Mouse (Mus musculus) neural tube, embryonic 15.5 days (tissue): ENCODE data around the gene Pmfbp1. TPM values are rescaled to one million over a fixed set of nuclear protein-coding genes. Genes with fewer than 3 reads are reported as not detected.
A peak's percentile ranks its signal among the peaks of the same experiment; 100 is the strongest.
"Not testable (repeated sequence)": the region's sequence is repeated elsewhere in the genome, so short reads cannot be mapped to it uniquely, and the experiment has no call there.

ENCODE experiments used
- ATAC-seq: fragments of 200-750 bp; cut with Nextera tagmentation; 2 replicates; pipeline ENCODE4 v1.8.0; 2017; ENCODE audit warnings: mild to moderate bottlenecking, moderate TSS enrichment, moderate library complexity; ENCODE audit not compliant: low FRiP score
- H3K27ac ChIP-seq: fragments of 300-500 bp; sonication (generic); replicated peaks from 2 replicates; pipeline ENCODE4 v1.5.1; 2015; ENCODE audit warnings: mild to moderate bottlenecking, inconsistent platforms
- H3K27me3 ChIP-seq: fragments of 300-500 bp; sonication (generic); replicated peaks from 2 replicates; pipeline ENCODE4 v1.6.1; 2015; ENCODE audit warnings: inconsistent platforms
- H3K36me3 ChIP-seq: fragments of 300-500 bp; sonication (generic); 2 replicates; pipeline ENCODE4 v1.6.1; 2015; ENCODE audit warnings: inconsistent platforms
- H3K4me1 ChIP-seq: fragments of 300-500 bp; sonication (generic); 2 replicates; pipeline ENCODE4 v1.6.1; 2015; ENCODE audit warnings: inconsistent platforms
- H3K4me2 ChIP-seq: fragments of 300-500 bp; sonication (generic); 2 replicates; pipeline ENCODE4 v1.6.1; 2015; ENCODE audit warnings: inconsistent platforms, mild to moderate bottlenecking, moderate library complexity
- H3K4me3 ChIP-seq: fragments of 300-500 bp; sonication (generic); replicated peaks from 2 replicates; pipeline ENCODE4 v1.5.1; 2015; ENCODE audit warnings: mild to moderate bottlenecking, inconsistent platforms
- H3K9ac ChIP-seq: fragments of 300-500 bp; sonication (generic); replicated peaks from 2 replicates; pipeline ENCODE4 v1.6.1; 2015; ENCODE audit warnings: mild to moderate bottlenecking, inconsistent platforms
- H3K9me3 ChIP-seq: fragments of 300-500 bp; sonication (generic); replicated peaks from 2 replicates; pipeline ENCODE4 v1.6.1; 2016; ENCODE audit warnings: inconsistent platforms
- WGBS: fragments of 180-500 bp; shearing (Covaris S2); methylation state at CpG from one replicate; pipeline ENCODE4 v1.1.7; 2015; ENCODE audit warnings: mixed read lengths; 5-methylcytosine and 5-hydroxymethylcytosine counted together
- polyA plus RNA-seq: library from polyadenylated mRNA; unstranded; fragments of >200 nt; fragmentation: Nextera tagmentation; extraction: Ambion mirVana; gene quantifications from 2 replicates; pipeline ENCODE4 v1.2.1, GENCODE M21; 2015

Gene Pmfbp1
- 1.0 and 1.5 TPM in 2 replicates for polyA plus RNA-seq

DNA sequence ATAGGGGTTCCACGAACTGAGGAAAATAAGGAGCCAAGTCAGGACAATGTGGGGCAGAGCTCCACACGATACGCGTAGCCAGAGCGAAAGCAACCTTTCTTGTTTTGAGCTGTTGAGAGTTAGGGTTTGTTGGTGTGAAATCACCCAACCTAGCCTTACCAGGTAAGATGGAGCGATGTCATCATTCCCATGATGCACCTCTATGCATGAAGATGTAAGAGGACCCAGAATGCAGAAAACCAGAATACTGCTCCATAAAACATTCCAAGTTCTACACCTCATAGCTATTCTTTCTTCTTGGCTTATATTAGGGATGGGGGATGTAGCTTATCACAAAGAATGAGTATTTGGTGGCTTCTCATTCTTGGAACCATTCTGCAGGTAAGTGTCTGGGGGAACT lies at the start of gene Pmfbp1:
Pmfbp1 (plus strand) TSS at position 301 of the 400 bp plus-strand sequence.
- no peak for ATAC-seq
- Histone ChIP-seq H3K27ac (no peak within 1 kb of the TSS), H3K4me2 (no peak within 1 kb of the TSS), H3K36me3 (no peaks in the 10 kb centered on the region), H3K9ac (no peak within 1 kb of the TSS), H3K9me3 (no peaks in the 10 kb centered on the region), H3K27me3 (no peaks in the 10 kb centered on the region), H3K4me1 (peaks cover 5% of the 10 kb centered on the region; the same call in 1 of the 2 replicates), H3K4me3 (no peak within 1 kb of the TSS)
- WGBS = 94% methylated on average over 6 of the region's 6 CpGs

DNA sequence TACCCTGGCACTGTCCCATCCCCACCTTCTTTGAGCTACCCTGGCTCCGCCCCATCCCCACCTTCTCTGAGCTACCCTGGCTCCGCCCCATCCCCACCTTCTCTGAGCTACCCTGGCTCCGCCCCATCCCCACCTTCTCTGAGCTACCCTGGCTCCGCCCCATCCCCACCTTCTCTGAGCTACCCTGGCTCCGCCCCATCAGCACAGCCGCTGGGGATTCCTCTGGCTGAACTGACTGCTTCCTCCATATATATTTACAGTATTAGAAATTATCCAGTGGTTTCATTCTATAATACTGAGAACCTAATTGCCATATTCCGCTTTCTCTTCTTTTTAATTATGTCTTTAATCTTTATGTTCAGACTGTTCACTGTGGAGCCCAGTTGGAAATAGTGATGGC lies 46.9 kb upstream of the Pmfbp1 start:
- H3K4me1 ChIP-seq, H3K36me3 ChIP-seq, H3K27ac ChIP-seq, H3K4me2 ChIP-seq, H3K27me3 ChIP-seq, ATAC-seq, H3K9ac ChIP-seq, H3K9me3 ChIP-seq, H3K4me3 ChIP-seq: not testable (repeated sequence)
- 25% methylated on average over 7 of the region's 7 CpGs for WGBS

GRCm38 (mm10) chr8:109451000-109451399 lies 42.8 kb upstream of the Pmfbp1 start:
- Histone ChIP-seq H3K9me3 (no peaks in the 10 kb centered on the region), H3K27ac (no peak overlapping the region), H3K36me3 (no peaks in the 10 kb centered on the region), H3K4me1 (peaks cover 2% of the 10 kb centered on the region; the same call in 1 of the 2 replicates), H3K27me3 (no peaks in the 10 kb centered on the region), H3K4me3 (no peak overlapping the region), H3K9ac (no peak overlapping the region), H3K4me2 (no peak overlapping the region)
- ATAC-seq = no peak
- 38% methylated on average over 7 of the region's 7 CpGs for WGBS

GRCm38 (mm10) chr8:109455113-109455512 lies 38.7 kb upstream of the Pmfbp1 start:
- H3K27ac ChIP-seq = no peak overlapping the region
- no peak overlapping the region for H3K4me2 ChIP-seq
- H3K27me3 ChIP-seq = no peaks in the 10 kb centered on the region
- H3K4me1 ChIP-seq = peaks cover 2% of the 10 kb centered on the region; the same call in 1 of the 2 replicates
- no peaks in the 10 kb centered on the region for H3K9me3 ChIP-seq
- no peak overlapping the region for H3K4me3 ChIP-seq
- no peaks in the 10 kb centered on the region for H3K36me3 ChIP-seq
- WGBS = 70% methylated on average over 2 of the region's 2 CpGs
- H3K9ac ChIP-seq = no peak overlapping the region
- no peak for ATAC-seq

- H3K4me2 ChIP-seq = no peak overlapping the region
- ATAC-seq = no peak
- no peaks in the 10 kb centered on the region for H3K9me3 ChIP-seq
- no peaks in the 10 kb centered on the region for H3K4me1 ChIP-seq
- no peaks in the 10 kb centered on the region for H3K36me3 ChIP-seq
- H3K9ac ChIP-seq = no peak overlapping the region
- no peak overlapping the region for H3K4me3 ChIP-seq
- no peak overlapping the region for H3K27ac ChIP-seq
- 46% methylated on average over 8 of the region's 8 CpGs for WGBS
- H3K27me3 ChIP-seq = no peaks in the 10 kb centered on the region
Measured at GRCm38 (mm10) chr8:109457387-109457786, 36.4 kb upstream of the Pmfbp1 start.

GRCm38 (mm10) chr8:109458580-109458979 lies 35.2 kb upstream of the Pmfbp1 start:
- Histone ChIP-seq H3K27me3 (no peaks in the 10 kb centered on the region), H3K27ac (0 out of 2 replicates have a peak overlapping the region, but pooled peaks have one; percentile 20), H3K4me2 (peak overlapping the region; percentile 29), H3K9me3 (no peaks in the 10 kb centered on the region), H3K9ac (no peak overlapping the region), H3K4me1 (peaks cover 7% of the 10 kb centered on the region), H3K36me3 (no peaks in the 10 kb centered on the region), H3K4me3 (no peak overlapping the region)
- WGBS = 58% methylated on average over 12 of the region's 12 CpGs
- ATAC-seq = no peak

DNA sequence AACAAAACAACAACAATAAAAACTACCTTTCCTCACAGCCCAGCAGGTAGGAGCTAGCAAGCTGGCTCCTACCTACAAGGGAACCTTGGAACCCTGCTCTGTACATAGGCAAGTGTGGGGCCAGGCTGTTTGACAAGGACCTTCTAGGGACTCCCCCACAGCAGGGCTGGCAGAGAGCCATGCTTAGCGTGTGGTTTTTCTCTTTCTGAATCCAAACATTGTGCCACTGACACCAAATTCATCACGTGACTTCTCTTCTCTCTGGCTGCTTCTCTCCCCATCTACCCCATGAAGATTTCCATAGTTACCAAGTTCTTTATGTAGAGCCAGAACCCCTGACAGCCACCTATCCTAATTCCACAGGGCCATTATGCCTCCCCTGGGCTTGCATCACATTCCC lies 30.8 kb upstream of the Pmfbp1 start:
- no peak overlapping the region for H3K4me3 ChIP-seq
- 28% methylated on average over 2 of the region's 2 CpGs for whole genome bisulfite sequencing
- H3K36me3 ChIP-seq = no peaks in the 10 kb centered on the region
- peak overlapping the region; percentile 87 for H3K27ac ChIP-seq
- no peak for ATAC-seq
- H3K9me3 ChIP-seq = no peaks in the 10 kb centered on the region
- H3K4me2 ChIP-seq = no peak overlapping the region
- H3K4me1 ChIP-seq = peaks cover 47% of the 10 kb centered on the region
- no peaks in the 10 kb centered on the region for H3K27me3 ChIP-seq
- H3K9ac ChIP-seq = no peak overlapping the region

GRCm38 (mm10) chr8:109463677-109464313 lies 30.0 kb upstream of the Pmfbp1 start:
- H3K27ac ChIP-seq = peak overlapping the region; percentile 87
- peaks cover 54% of the 10 kb centered on the region for H3K4me1 ChIP-seq
- no peaks in the 10 kb centered on the region for H3K27me3 ChIP-seq
- no peaks in the 10 kb centered on the region for H3K9me3 ChIP-seq
- peak; percentile 22; the same call in 1 of the 2 replicates for ATAC-seq
- peak overlapping the region; percentile 53 for H3K4me2 ChIP-seq
- peak overlapping the region; percentile 33 for H3K9ac ChIP-seq
- peak overlapping the region; percentile 2; the same call in 1 of the 2 replicates for H3K4me3 ChIP-seq
- no peaks in the 10 kb centered on the region for H3K36me3 ChIP-seq
- 8% methylated on average over 13 of the region's 13 CpGs for WGBS

DNA sequence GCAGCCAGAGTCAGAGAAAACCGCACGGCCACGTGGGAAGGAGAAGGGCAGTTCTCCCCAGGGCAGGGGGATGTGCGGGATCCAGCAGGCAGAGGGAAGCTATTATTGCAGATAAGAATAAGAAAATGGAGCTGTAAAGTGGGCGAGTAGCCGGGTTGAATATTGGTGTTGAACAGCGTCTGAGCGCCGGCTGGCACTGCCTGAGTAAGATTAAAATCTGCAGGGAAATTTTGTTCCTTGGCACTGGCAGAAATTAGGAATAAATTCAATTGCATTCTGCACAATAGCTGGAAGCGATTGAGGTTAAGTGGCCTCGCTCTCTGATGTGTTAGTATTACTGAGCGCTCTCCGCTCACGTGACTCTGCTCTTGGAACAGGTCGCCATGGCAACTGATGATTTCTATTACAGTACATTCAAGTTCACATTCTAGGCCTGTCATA lies 29.4 kb upstream of the Pmfbp1 start:
- H3K27ac ChIP-seq = peak overlapping the region; percentile 87
- ATAC-seq = peak; percentile 74; the same call in 1 of the 2 replicates

DNA sequence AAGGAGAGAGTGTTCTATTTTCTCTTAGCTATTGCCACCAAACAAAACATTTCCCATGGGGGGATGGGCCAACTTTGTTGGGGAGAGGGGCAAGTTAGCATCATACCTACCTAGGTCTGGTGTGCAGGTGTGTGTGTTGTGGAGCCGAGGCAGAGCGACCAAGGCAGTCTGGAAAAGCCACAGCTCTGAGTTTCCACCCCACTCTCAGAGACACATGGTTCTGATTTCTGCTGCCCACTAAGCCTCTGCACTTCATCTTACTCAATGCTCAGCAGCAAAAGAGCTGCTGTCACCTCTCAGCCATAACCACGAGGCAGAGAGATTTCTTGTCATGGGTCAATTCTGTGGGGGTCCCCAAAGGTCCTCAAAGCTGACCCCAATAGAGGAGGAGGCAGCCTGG lies 28.8 kb upstream of the Pmfbp1 start:
- no peak overlapping the region for H3K4me3 ChIP-seq
- H3K27me3 ChIP-seq = no peaks in the 10 kb centered on the region
- 52% methylated on average over 3 of the region's 3 CpGs for WGBS
- H3K9ac ChIP-seq = 0 out of 2 replicates have a peak overlapping the region, but pooled peaks have one; percentile 14
- H3K27ac ChIP-seq = peak overlapping the region; percentile 87
- ATAC-seq = no peak
- no peaks in the 10 kb centered on the region for H3K36me3 ChIP-seq
- no peaks in the 10 kb centered on the region for H3K9me3 ChIP-seq
- peaks cover 63% of the 10 kb centered on the region for H3K4me1 ChIP-seq
- H3K4me2 ChIP-seq = peak overlapping the region; percentile 53; the same call in 1 of the 2 replicates

More for the DNA sequence above, 29.4 kb upstream of the Pmfbp1 start:
- 8% methylated on average over 15 of the region's 15 CpGs for WGBS
- H3K9ac ChIP-seq = peak overlapping the region; percentile 33; the same call in 1 of the 2 replicates
- H3K4me2 ChIP-seq = peak overlapping the region; percentile 53
- H3K9me3 ChIP-seq = no peaks in the 10 kb centered on the region
- H3K4me3 ChIP-seq = peak overlapping the region; percentile 2
- no peaks in the 10 kb centered on the region for H3K36me3 ChIP-seq
- peaks cover 61% of the 10 kb centered on the region for H3K4me1 ChIP-seq
- H3K27me3 ChIP-seq = no peaks in the 10 kb centered on the region

GRCm38 (mm10) chr8:109465761-109466160 lies 28.1 kb upstream of the Pmfbp1 start:
- Histone ChIP-seq H3K27ac (peak overlapping the region; percentile 87), H3K27me3 (no peaks in the 10 kb centered on the region), H3K4me3 (no peak overlapping the region), H3K4me1 (peaks cover 63% of the 10 kb centered on the region), H3K36me3 (no peaks in the 10 kb centered on the region), H3K4me2 (no peak overlapping the region), H3K9ac (no peak overlapping the region), H3K9me3 (no peaks in the 10 kb centered on the region)
- ATAC-seq = no peak
- 41% methylated on average over 3 of the region's 3 CpGs for WGBS

GRCm38 (mm10) chr8:109467516-109467915 lies 26.3 kb upstream of the Pmfbp1 start:
- ATAC-seq = 0 out of 2 replicates have a peak, but pooled peaks have one; percentile 50
- WGBS = 29% methylated on average over 5 of the region's 5 CpGs
- Histone ChIP-seq H3K9me3 (no peaks in the 10 kb centered on the region), H3K27ac (no peak overlapping the region), H3K4me2 (no peak overlapping the region), H3K27me3 (no peaks in the 10 kb centered on the region), H3K4me1 (peaks cover 72% of the 10 kb centered on the region), H3K4me3 (no peak overlapping the region), H3K36me3 (no peaks in the 10 kb centered on the region), H3K9ac (no peak overlapping the region)
